Mouse (Mus musculus): ENCODE measurements at regions not wholly inside any gene's neighbourhood (a gene's known extent, or its start where the extent isn't known, plus 50 kb on each side); places are given as distances from the start of the nearest gene placed in this dataset.

DNA sequence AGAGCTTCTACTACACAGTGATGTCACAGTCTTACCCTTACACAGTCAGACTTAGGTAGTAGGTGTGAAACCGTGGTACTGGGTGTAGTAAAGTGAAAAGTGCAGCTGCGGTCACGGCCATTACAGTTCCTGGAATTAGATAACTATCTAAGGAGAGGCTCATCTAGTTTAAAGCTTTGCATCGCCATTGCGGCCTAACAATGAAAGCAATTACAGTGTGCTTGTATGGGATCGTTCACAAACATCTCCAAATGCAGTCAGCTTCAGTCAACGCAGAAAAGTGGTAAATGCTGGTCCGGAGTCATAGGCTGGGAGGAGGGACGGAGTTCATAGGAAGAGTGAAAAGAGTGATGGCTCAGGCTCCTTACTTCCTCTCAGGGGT, 106.0 kb upstream of the Col1a2 start:
- in situ Hi-C loops (cut with MseI, MboI) = no loop called here

GRCm38 (mm10) chr6:4405301-4405700, 99.3 kb upstream of the Col1a2 start:
- in situ Hi-C loops (cut with MseI, MboI) = no loop called here

- in situ Hi-C loops (cut with MseI, MboI) = no loop called here
These were observed 96.9 kb upstream of the Col1a2 start for GRCm38 (mm10) chr6:4407748-4408147.

GRCm38 (mm10) chr6:4413201-4413600, 91.4 kb upstream of the Col1a2 start:
- in situ Hi-C loops (cut with MseI, MboI) = loop anchor here (10.0 kb wide), 2 partner anchors 122 to 132 kb away; no protein-coding TSS in a partner anchor

DNA sequence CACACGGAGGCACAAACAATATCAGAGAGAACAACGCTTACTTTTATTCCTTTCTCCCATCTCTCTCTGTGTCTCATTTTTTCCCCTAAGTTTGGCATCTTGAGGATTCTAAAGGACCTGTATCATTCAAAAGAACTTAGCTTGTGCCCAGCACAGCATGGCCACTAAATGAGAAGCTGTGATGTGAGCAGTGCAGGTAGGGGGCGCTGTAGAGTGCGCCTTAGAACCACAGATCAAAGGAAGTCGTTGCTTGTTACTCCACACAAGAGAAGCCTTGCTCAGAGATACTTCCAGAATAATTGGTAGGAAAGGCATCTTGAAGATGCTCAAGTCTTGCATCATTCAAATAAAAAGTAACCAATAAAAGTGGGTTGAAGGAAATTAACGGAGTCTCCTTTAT, 90.4 kb upstream of the Col1a2 start:
- in situ Hi-C loops (cut with MseI, MboI) = loop anchor here (10.0 kb wide), 2 partner anchors 121 to 131 kb away; no protein-coding TSS in a partner anchor

- in situ Hi-C loops (cut with MseI, MboI) = loop anchor here (10.0 kb wide), 2 partner anchors 120 to 130 kb away; no protein-coding TSS in a partner anchor
These were observed 89.4 kb upstream of the Col1a2 start for GRCm38 (mm10) chr6:4415206-4415605.

GRCm38 (mm10) chr6:4417247-4417709, 87.3 kb upstream of the Col1a2 start:
- in situ Hi-C loops (cut with MseI, MboI) = loop anchor here (10.0 kb wide), 2 partner anchors 118 to 128 kb away; no protein-coding TSS in a partner anchor

GRCm38 (mm10) chr6:4418376-4418775, 86.2 kb upstream of the Col1a2 start:
- in situ Hi-C loops (cut with MseI, MboI) = loop anchor here (10.0 kb wide), 2 partner anchors 116 to 126 kb away; no protein-coding TSS in a partner anchor

- in situ Hi-C loops (cut with MseI, MboI) = loop anchor here (10.0 kb wide), 2 partner anchors 116 to 126 kb away; no protein-coding TSS in a partner anchor
These were observed 85.7 kb upstream of the Col1a2 start for GRCm38 (mm10) chr6:4418941-4419351.

GRCm38 (mm10) chr6:4421466-4421865, 83.1 kb upstream of the Col1a2 start:
- in situ Hi-C loops (cut with MseI, MboI) = no loop called here

- in situ Hi-C loops (cut with MseI, MboI) = no loop called here
These were observed 77.5 kb upstream of the Col1a2 start for GRCm38 (mm10) chr6:4427122-4427521.

GRCm38 (mm10) chr6:4430704-4431310, 73.8 kb upstream of the Col1a2 start:
- in situ Hi-C loops (cut with MseI, MboI) = no loop called here

GRCm38 (mm10) chr6:4432192-4432591, 72.4 kb upstream of the Col1a2 start:
- in situ Hi-C loops (cut with MseI, MboI) = no loop called here

DNA sequence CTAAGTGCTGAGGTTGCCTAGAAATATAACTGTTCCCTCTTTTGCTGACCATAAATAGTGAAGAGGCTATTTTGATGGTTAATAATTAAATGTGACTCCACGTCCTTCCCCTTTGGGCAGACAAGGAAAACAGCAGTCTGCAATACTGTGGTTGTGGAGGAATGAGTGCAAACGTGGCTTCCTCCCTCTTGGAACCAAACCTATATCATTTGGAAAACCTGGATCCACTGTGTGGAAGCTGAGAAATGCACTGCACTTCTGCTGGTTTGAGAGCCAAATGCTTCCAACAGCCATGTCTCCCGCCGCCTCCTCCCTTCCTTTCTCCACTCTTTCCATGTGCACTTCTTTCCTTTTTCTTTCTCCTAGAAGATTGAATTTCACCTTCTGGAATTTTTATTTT, 68.2 kb upstream of the Col1a2 start:
- in situ Hi-C loops (cut with MseI, MboI) = no loop called here

- in situ Hi-C loops (cut with MseI, MboI) = no loop called here
These were observed 67.7 kb upstream of the Col1a2 start for GRCm38 (mm10) chr6:4436874-4437273.

- in situ Hi-C loops (cut with MseI, MboI) = no loop called here
These were observed 62.9 kb upstream of the Col1a2 start for GRCm38 (mm10) chr6:4441618-4442167.

DNA sequence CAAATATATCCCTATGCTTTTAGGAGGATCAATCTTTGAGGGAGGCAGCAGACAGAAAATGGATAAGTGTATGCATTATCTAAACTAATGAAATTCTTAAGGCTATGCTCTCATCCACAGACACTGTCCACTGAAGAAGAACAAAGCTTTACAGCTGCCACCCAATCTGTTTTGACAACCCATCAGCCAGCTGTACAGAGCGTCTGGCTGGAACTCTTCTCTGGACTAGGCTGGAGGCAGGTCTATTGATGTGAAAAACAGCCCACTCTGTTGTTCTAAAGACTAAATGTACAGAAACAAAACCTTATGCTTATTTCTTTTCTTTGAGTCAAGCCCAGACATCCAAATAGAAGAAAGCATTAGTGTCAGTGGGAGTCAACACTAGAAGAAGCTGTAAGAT, 58.7 kb upstream of the Col1a2 start:
- in situ Hi-C loops (cut with MseI, MboI) = no loop called here

GRCm38 (mm10) chr6:4451227-4451626, 53.4 kb upstream of the Col1a2 start:
- in situ Hi-C loops (cut with MseI, MboI) = no loop called here
